Mouse (Mus musculus) liver, embryonic 14.5 days (tissue): Measurements from ENCODE around the gene Slc35f3. TPM values are rescaled to one million over a fixed set of nuclear protein-coding genes. Genes with fewer than 3 reads are reported as not detected.
A peak's percentile ranks its signal among the peaks of the same experiment; 100 is the strongest.

Experiments used
- ATAC-seq: fragments of 200-750 bp; cut with Nextera tagmentation; 2 replicates; pipeline ENCODE4 v1.8.0; 2017; ENCODE audit warnings: moderate number of reproducible peaks, mild to moderate bottlenecking, moderate library complexity; ENCODE audit not compliant: insufficient read depth
- DNase-seq, 3 experiments: peaks; one replicate each; pipeline ENCODE4 v3.0.0-alpha.2; 2012 to 2013; ENCODE audit warnings: low read depth in 3 of 3, low spot score in 3 of 3
- H3K27ac ChIP-seq: fragments of 300-500 bp; sonication (generic); 2 replicates; pipeline ENCODE4 v1.5.1; 2014; ENCODE audit warnings: moderate library complexity, mild to moderate bottlenecking, control low read depth, inconsistent platforms
- H3K27me3 ChIP-seq: fragments of 300-500 bp; sonication (generic); 2 replicates; pipeline ENCODE4 v1.6.1; 2014; ENCODE audit warnings: mild to moderate bottlenecking, low read length, moderate library complexity; ENCODE audit not compliant: control insufficient read depth, insufficient read depth
- H3K36me3 ChIP-seq: fragments of 300-500 bp; sonication (generic); replicated peaks from 2 replicates; pipeline ENCODE4 v1.6.1; 2014; ENCODE audit warnings: low read depth; ENCODE audit not compliant: control insufficient read depth, insufficient read depth
- H3K4me1 ChIP-seq, 2 experiments: fragments of 200-500 bp in 1 of 2; fragments of 300-500 bp in 1 of 2; sonication (generic) in 1 of 2; replicated peaks; 2 replicates each; pipeline ENCODE4 v1.6.1; 2012 to 2014; ENCODE audit warnings: antibody characterized with exemption in 1 of 2, inconsistent platforms in 1 of 2, low read length in 1 of 2; ENCODE audit not compliant: control insufficient read depth in 2 of 2, insufficient read depth in 2 of 2
- H3K4me2 ChIP-seq: fragments of 300-500 bp; sonication (generic); 2 replicates; pipeline ENCODE4 v1.6.1; 2014; ENCODE audit warnings: low read depth, mild to moderate bottlenecking, control low read depth, moderate library complexity
- H3K4me3 ChIP-seq, 2 experiments: fragments of 200-500 bp in 1 of 2; fragments of 300-500 bp in 1 of 2; sonication (generic) in 1 of 2; 2 replicates each; pipeline ENCODE4 v1.5.1; 2012 to 2014; ENCODE audit warnings: low read depth in 2 of 2, low read length in 2 of 2, mild to moderate bottlenecking in 2 of 2, control low read depth in 1 of 2, inconsistent platforms in 1 of 2, moderate library complexity in 1 of 2; ENCODE audit not compliant: insufficient read depth in 1 of 2
- H3K9ac ChIP-seq: fragments of 300-500 bp; sonication (generic); replicated peaks from 2 replicates; pipeline ENCODE4 v1.6.1; 2014; ENCODE audit warnings: mild to moderate bottlenecking, control low read depth, moderate library complexity
- H3K9me3 ChIP-seq: fragments of 300-500 bp; sonication (generic); 2 replicates; pipeline ENCODE4 v1.6.1; 2016; ENCODE audit warnings: low read length, mixed read lengths; ENCODE audit not compliant: control insufficient read depth
- CTCF ChIP-seq: IDR thresholded peaks from 2 replicates; pipeline ENCODE4 v1.5.1; 2016; ENCODE audit warnings: antibody characterized with exemption, low read depth, control low read depth
- EP300 ChIP-seq: IDR thresholded peaks from 2 replicates; pipeline ENCODE4 v1.6.1; 2016; ENCODE audit warnings: antibody characterized with exemption, low read depth
- WGBS: fragments of 180-500 bp; shearing (Covaris S2); extraction: QIAGEN DNeasy Blood & Tissue Kit; methylation state at CpG from one replicate; pipeline ENCODE4 v1.1.7; 2014; ENCODE audit not compliant: insufficient replicate concordance; 5-methylcytosine and 5-hydroxymethylcytosine counted together
- polyA plus RNA-seq, 2 experiments: library from polyadenylated mRNA; depleted of rRNA in 1 of 2; stranded (reverse) in 1 of 2; unstranded in 1 of 2; fragments of >200 nt; fragmentation: Nextera tagmentation in 1 of 2; extraction: Ambion mirVana in 1 of 2; gene quantifications; 2 replicates each; pipeline versions ENCODE4 v1.2.1 to v1.2.3; 2012 to 2014

Gene Slc35f3
- polyA plus RNA-seq, 2 experiments = not detected

DNA sequence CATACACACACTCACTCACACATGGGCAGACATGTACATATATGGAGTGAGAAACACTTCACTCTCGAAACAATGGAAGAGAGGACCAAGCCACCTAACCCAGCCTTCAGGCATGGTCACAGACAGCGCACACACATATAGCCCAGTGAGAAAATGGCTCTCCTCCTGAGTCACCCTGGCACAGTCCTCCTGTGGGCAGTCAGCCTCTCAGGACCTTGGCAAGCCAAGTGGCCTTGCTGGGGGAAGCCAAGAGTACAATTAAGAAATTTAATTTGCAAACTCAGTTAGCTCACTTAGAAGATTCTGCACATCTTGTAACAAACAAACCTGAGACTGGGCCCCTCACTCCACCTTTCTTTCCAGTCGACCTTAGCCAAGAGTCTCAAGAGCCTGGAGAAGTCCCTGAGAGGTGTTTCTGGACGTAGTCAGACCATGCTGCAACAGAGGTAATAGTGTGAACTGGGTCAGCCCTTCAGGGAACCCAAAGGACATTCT lies 23.4 kb upstream of the Slc35f3 start:
- no peaks in the 10 kb centered on the region for H3K4me1 ChIP-seq
- H3K4me2 ChIP-seq = no peak overlapping the region
- no peak overlapping the region for H3K9ac ChIP-seq
- WGBS = 40% methylated on average over 4 of the region's 4 CpGs
- DNase-seq = no peak
- H3K36me3 ChIP-seq = no peaks in the 10 kb centered on the region
- TF ChIP-seq EP300 (no peak), CTCF (no peak)
- no peak overlapping the region for H3K27ac ChIP-seq
- no peaks in the 10 kb centered on the region for H3K27me3 ChIP-seq
- no peak for ATAC-seq
- H3K9me3 ChIP-seq = no peaks in the 10 kb centered on the region
- H3K4me3 ChIP-seq = no peak overlapping the region

DNA sequence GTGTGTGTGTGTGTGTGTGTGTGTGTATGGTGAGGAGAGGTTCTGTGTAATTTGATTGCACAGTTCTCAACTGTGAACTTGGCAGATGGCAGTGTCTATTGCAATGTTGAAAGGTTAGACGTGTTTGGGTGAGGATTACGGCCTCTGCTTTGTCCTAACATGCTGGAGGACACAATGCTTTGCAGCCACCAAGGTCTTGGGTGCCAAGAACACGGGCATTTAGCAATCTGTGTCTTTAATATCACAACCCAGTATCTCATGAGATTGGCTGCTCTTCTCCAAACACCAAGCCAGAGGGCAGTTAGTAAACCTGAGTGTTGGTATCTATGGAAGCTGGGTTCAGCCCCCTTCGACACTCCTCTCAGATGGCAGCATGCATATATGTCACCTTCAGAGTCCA lies 22.5 kb upstream of the Slc35f3 start:
- Histone ChIP-seq H3K4me1 (no peaks in the 10 kb centered on the region), H3K4me3 (no peak overlapping the region), H3K27me3 (no peaks in the 10 kb centered on the region), H3K27ac (no peak overlapping the region), H3K36me3 (no peaks in the 10 kb centered on the region), H3K4me2 (no peak overlapping the region), H3K9ac (no peak overlapping the region), H3K9me3 (no peaks in the 10 kb centered on the region)
- TF ChIP-seq EP300 (no peak), CTCF (no peak)
- no peak for ATAC-seq
- no peak for DNase-seq
- 49% methylated on average over 4 of the region's 4 CpGs for WGBS

- H3K27ac ChIP-seq = no peak overlapping the region
- H3K4me1 ChIP-seq = no peaks in the 10 kb centered on the region
- no peak overlapping the region for H3K4me2 ChIP-seq
- H3K9me3 ChIP-seq = no peaks in the 10 kb centered on the region
- ATAC-seq (no peak), DNase-seq (no peak)
- H3K27me3 ChIP-seq = no peaks in the 10 kb centered on the region
- no peak overlapping the region for H3K9ac ChIP-seq
- no peaks in the 10 kb centered on the region for H3K36me3 ChIP-seq
- TF ChIP-seq CTCF (no peak), EP300 (no peak)
- no peak overlapping the region for H3K4me3 ChIP-seq
- 52% methylated on average over 10 of the region's 10 CpGs for WGBS
Measured at GRCm38 (mm10) chr8:126291951-126292350, 6.4 kb upstream of the Slc35f3 start.

- H3K9me3 ChIP-seq = no peaks in the 10 kb centered on the region
- H3K4me3 ChIP-seq = no peak overlapping the region
- ATAC-seq (no peak), DNase-seq (peak in 1 of 3 experiments; percentile 7)
- TF ChIP-seq CTCF (peak; percentile 53), EP300 (no peak)
- H3K36me3 ChIP-seq = no peaks in the 10 kb centered on the region
- no peak overlapping the region for H3K27ac ChIP-seq
- WGBS = 13% methylated on average over 1 of the region's 1 CpGs
- H3K9ac ChIP-seq = no peak overlapping the region
- no peaks in the 10 kb centered on the region for H3K4me1 ChIP-seq
- H3K27me3 ChIP-seq = peaks cover 10% of the 10 kb centered on the region
- H3K4me2 ChIP-seq = no peak overlapping the region
Measured at GRCm38 (mm10) chr8:126297284-126297845, 993 bp upstream of the Slc35f3 start.

DNA sequence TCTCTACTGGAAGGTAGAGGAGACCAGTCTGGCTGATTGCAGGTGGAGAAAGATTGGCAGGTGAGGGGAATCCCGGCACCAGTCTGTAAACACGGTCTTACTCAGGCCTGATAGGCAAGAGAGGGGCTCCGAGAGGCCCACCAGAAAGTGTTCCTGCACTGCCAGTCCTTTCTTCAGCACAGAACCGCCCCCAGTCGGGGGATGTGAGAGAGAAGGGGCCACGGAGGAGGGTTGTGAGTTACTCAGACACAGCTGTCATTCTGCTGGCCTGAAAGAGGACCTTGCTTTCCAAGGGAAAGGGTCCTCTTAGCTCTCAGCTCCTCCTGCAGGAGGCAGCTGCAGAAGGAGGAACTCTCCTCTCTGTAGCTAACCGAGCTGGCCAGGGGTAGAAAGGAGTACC lies 975 bp downstream of the Slc35f3 start:
- no peak overlapping the region for H3K9ac ChIP-seq
- H3K27ac ChIP-seq = no peak overlapping the region
- H3K9me3 ChIP-seq = no peaks in the 10 kb centered on the region
- no peak overlapping the region for H3K4me3 ChIP-seq
- H3K4me2 ChIP-seq = no peak overlapping the region
- ATAC-seq (no peak), DNase-seq (no peak)
- no peaks in the 10 kb centered on the region for H3K4me1 ChIP-seq
- TF ChIP-seq CTCF = no peak
- H3K36me3 ChIP-seq = no peaks in the 10 kb centered on the region
- WGBS = 17% methylated on average over 7 of the region's 7 CpGs
- peaks cover 10% of the 10 kb centered on the region for H3K27me3 ChIP-seq
